Mouse (Mus musculus) ES-E14 (cell line): ENCODE results near the gene BC030499.

Experiments
- CHD2 ChIP-seq: IDR thresholded peaks from 2 replicates; pipeline ENCODE4 v1.6.1; 2014; ENCODE audit warnings: mild to moderate bottlenecking, low read depth, low read length, inconsistent platforms
- HCFC1 ChIP-seq: IDR thresholded peaks from 2 replicates; pipeline ENCODE4 v1.6.1; 2012; ENCODE audit warnings: low read length, inconsistent platforms, borderline replicate concordance; ENCODE audit not compliant: insufficient read depth
- ZNF384 ChIP-seq: IDR thresholded peaks from 2 replicates; pipeline ENCODE4 v1.6.1; 2012; ENCODE audit warnings: low read depth, low read length, inconsistent platforms

- TF ChIP-seq CHD2, result no peak
- TF ChIP-seq ZNF384, result no peak
- TF ChIP-seq HCFC1, result no peak
Observed at GRCm38 (mm10) chr11:78343381-78344327, 53.0 kb downstream of the BC030499 start, which contains the start of gene Unc119.
